Mouse (Mus musculus) stomach, postnatal 0 days (tissue): ENCODE measurements at regions not wholly inside any gene's neighbourhood (a gene's known extent, or its start where the extent isn't known, plus 50 kb on each side); places are given as distances from the start of the nearest gene placed in this dataset.

ENCODE experiments used
- ATAC-seq: fragments of 200-750 bp; cut with Nextera tagmentation; 2 replicates; pipeline ENCODE4 v1.8.0; 2017; ENCODE audit not compliant: low FRiP score, low TSS enrichment
- DNase-seq: peaks from one replicate; pipeline ENCODE4 v3.0.0-alpha.2; 2016; ENCODE audit warnings: low spot score
- H3K27ac ChIP-seq: fragments of 300-500 bp; sonication (generic); replicated peaks from 2 replicates; pipeline ENCODE4 v1.5.1; 2014; ENCODE audit warnings: mild to moderate bottlenecking, control low read depth
- H3K27me3 ChIP-seq: fragments of 300-500 bp; sonication (generic); 2 replicates; pipeline ENCODE4 v1.6.1; 2014; ENCODE audit warnings: low read length; ENCODE audit not compliant: control insufficient read depth, insufficient read depth
- H3K36me3 ChIP-seq: fragments of 300-500 bp; sonication (generic); 2 replicates; pipeline ENCODE4 v1.6.1; 2014; ENCODE audit warnings: low read length, mixed read lengths; ENCODE audit not compliant: control insufficient read depth, insufficient read depth
- H3K4me1 ChIP-seq: fragments of 300-500 bp; sonication (generic); replicated peaks from 2 replicates; pipeline ENCODE4 v1.6.1; 2014; ENCODE audit warnings: antibody characterized with exemption; ENCODE audit not compliant: control insufficient read depth, insufficient read depth
- H3K4me2 ChIP-seq: fragments of 300-500 bp; sonication (generic); replicated peaks from 2 replicates; pipeline ENCODE4 v1.6.1; 2014; ENCODE audit warnings: low read depth, mild to moderate bottlenecking, control low read depth, moderate library complexity
- H3K4me3 ChIP-seq: fragments of 300-500 bp; sonication (generic); 2 replicates; pipeline ENCODE4 v1.5.1; 2014; ENCODE audit warnings: low read depth, low read length, control low read depth
- H3K9ac ChIP-seq: fragments of 300-500 bp; sonication (generic); 2 replicates; pipeline ENCODE4 v1.6.1; 2014; ENCODE audit warnings: mild to moderate bottlenecking, low read length, control low read depth, mixed read lengths
- H3K9me3 ChIP-seq: fragments of 300-500 bp; sonication (generic); 2 replicates; pipeline ENCODE4 v1.6.1; 2016; ENCODE audit warnings: low read length; ENCODE audit not compliant: control insufficient read depth
- CTCF ChIP-seq: IDR thresholded peaks from 2 replicates; pipeline ENCODE4 v1.5.1; 2016; ENCODE audit warnings: antibody characterized with exemption, low read depth, mild to moderate bottlenecking, moderate library complexity
- EP300 ChIP-seq: optimal IDR thresholded peaks from 2 replicates; pipeline ENCODE3; 2016; ENCODE audit warnings: antibody characterized with exemption
- WGBS: fragments of 180-500 bp; shearing (Covaris S2); extraction: QIAGEN DNeasy Blood & Tissue Kit; methylation state at CpG from one replicate; pipeline ENCODE4 v1.1.7; 2014; 5-methylcytosine and 5-hydroxymethylcytosine counted together

- WGBS, result 65% methylated on average over 6 of the region's 6 CpGs
- Histone ChIP-seq H3K4me3 (no peak overlapping the region), H3K4me2 (no peak overlapping the region), H3K27ac (no peak overlapping the region), H3K4me1 (no peaks in the 10 kb centered on the region), H3K27me3 (no peaks in the 10 kb centered on the region), H3K9ac (no peak overlapping the region), H3K9me3 (no peaks in the 10 kb centered on the region), H3K36me3 (no peaks in the 10 kb centered on the region)
- TF ChIP-seq CTCF (no peak), EP300 (no peak)
- ATAC-seq, result no peak
- DNase-seq, result no peak
Measured at GRCm38 (mm10) chr15:8582676-8583075, 62.9 kb upstream of the Gm2310 start.

- ATAC-seq (no peak), DNase-seq (no peak)
- Histone ChIP-seq H3K9me3 (no peaks in the 10 kb centered on the region), H3K36me3 (no peaks in the 10 kb centered on the region), H3K9ac (no peak overlapping the region), H3K4me3 (no peak overlapping the region), H3K27ac (no peak overlapping the region), H3K4me2 (no peak overlapping the region), H3K27me3 (no peaks in the 10 kb centered on the region), H3K4me1 (no peaks in the 10 kb centered on the region)
- TF ChIP-seq CTCF (no peak), EP300 (no peak)
- 51% methylated on average over 8 of the region's 8 CpGs for WGBS
Measured at GRCm38 (mm10) chr15:8581146-8581913, 61.6 kb upstream of the Gm2310 start.

GRCm38 (mm10) chr15:8580077-8580476 is 60.3 kb upstream of the Gm2310 start:
- DNase-seq (no peak), ATAC-seq (no peak)
- H3K27ac ChIP-seq, result no peak overlapping the region
- H3K9ac ChIP-seq, result no peak overlapping the region
- no peak overlapping the region for H3K4me3 ChIP-seq
- no peaks in the 10 kb centered on the region for H3K9me3 ChIP-seq
- TF ChIP-seq EP300 (no peak), CTCF (no peak)
- no peaks in the 10 kb centered on the region for H3K4me1 ChIP-seq
- no peaks in the 10 kb centered on the region for H3K27me3 ChIP-seq
- H3K36me3 ChIP-seq, result no peaks in the 10 kb centered on the region
- no peak overlapping the region for H3K4me2 ChIP-seq

GRCm38 (mm10) chr15:8577480-8577881 is 57.7 kb upstream of the Gm2310 start:
- no peak for ATAC-seq
- TF ChIP-seq EP300, result no peak
- peak; percentile 80 for TF ChIP-seq CTCF

GRCm38 (mm10) chr15:8576975-8577374 is 57.2 kb upstream of the Gm2310 start:
- no peak for DNase-seq
- H3K4me2 ChIP-seq, result no peak overlapping the region
- no peak overlapping the region for H3K4me3 ChIP-seq
- no peaks in the 10 kb centered on the region for H3K9me3 ChIP-seq
- WGBS, result 69% methylated on average over 5 of the region's 5 CpGs
- no peaks in the 10 kb centered on the region for H3K36me3 ChIP-seq
- H3K9ac ChIP-seq, result no peak overlapping the region
- no peak for ATAC-seq
- no peaks in the 10 kb centered on the region for H3K4me1 ChIP-seq
- TF ChIP-seq EP300 (no peak), CTCF (no peak)
- no peaks in the 10 kb centered on the region for H3K27me3 ChIP-seq
- no peak overlapping the region for H3K27ac ChIP-seq

More at GRCm38 (mm10) chr15:8577480-8577881, 57.7 kb upstream of the Gm2310 start:
- H3K9ac ChIP-seq, result no peak overlapping the region
- no peak overlapping the region for H3K4me3 ChIP-seq
- no peaks in the 10 kb centered on the region for H3K9me3 ChIP-seq
- DNase-seq, result peak; percentile 72
- no peaks in the 10 kb centered on the region for H3K36me3 ChIP-seq
- no peak overlapping the region for H3K4me2 ChIP-seq
- H3K4me1 ChIP-seq, result no peaks in the 10 kb centered on the region
- H3K27me3 ChIP-seq, result no peaks in the 10 kb centered on the region
- 12% methylated on average over 3 of the region's 3 CpGs for WGBS
- no peak overlapping the region for H3K27ac ChIP-seq

DNA sequence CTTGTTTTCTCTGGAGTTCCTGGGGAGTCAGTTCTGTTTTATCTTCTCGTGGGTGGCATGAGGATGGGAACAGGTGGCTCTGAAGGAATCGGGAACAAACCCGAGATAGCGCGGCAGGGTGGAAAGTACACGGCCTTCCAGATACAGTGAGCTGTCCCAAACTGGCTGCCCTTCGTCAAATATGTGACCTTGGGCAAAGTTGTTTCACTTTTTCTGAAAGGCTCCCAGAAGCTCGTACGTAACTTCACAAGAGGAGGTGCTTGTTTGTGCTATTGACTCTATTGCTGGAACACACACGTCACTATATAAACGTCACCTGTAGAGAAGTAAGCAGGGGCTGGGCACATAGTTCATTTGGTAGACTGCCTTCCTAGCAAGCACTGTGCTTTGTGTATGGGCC is 49.9 kb upstream of the Gm2310 start:
- Histone ChIP-seq H3K4me3 (peak overlapping the region; percentile 52), H3K4me2 (peak overlapping the region; percentile 82), H3K36me3 (no peaks in the 10 kb centered on the region), H3K27ac (peak overlapping the region; percentile 94), H3K9ac (peak overlapping the region; percentile 65), H3K4me1 (no peaks in the 10 kb centered on the region; the same call in 1 of the 2 replicates), H3K27me3 (no peaks in the 10 kb centered on the region), H3K9me3 (no peaks in the 10 kb centered on the region)
- DNase-seq, result no peak
- WGBS, result 2% methylated on average over 11 of the region's 11 CpGs
- peak; percentile 87 for ATAC-seq
- no peak for TF ChIP-seq EP300
- TF ChIP-seq CTCF, result no peak
